Mouse (Mus musculus) E14TG2a.4 (cell line): ENCODE measurements at regions not wholly inside any gene's neighbourhood (a gene's known extent, or its start where the extent isn't known, plus 50 kb on each side); places are given as distances from the start of the nearest gene placed in this dataset.

ENCODE experiments used
- CTCF ChIP-seq: conservative IDR thresholded peaks from 2 replicates; pipeline ENCODE4 v1.5.1; 2014; ENCODE audit warnings: low read length
- NANOG ChIP-seq: IDR thresholded peaks from 2 replicates; pipeline ENCODE4 v1.6.1; 2014; ENCODE audit warnings: borderline replicate concordance, low read length, mixed read lengths

DNA sequence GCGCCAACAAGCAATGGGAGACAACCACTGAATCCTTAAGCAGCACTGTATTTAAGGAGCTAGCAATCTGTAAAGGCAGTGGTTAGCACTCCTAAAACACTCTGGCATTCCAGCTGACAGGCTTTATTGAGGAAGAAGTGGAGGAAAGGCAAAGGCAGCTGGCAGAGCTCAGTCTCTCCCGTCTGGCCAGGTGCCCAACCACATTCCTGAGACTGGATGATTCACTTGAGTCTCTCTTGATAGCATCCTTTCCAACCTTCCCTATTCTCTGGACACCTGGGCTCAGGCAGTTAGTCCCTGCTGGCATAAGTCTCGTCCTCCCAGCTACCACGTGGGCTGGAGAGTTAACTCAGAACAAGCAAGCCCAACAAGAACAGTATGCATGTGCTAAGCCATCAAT lies 260.1 kb downstream of the Sdhaf3 start:
- no peak for TF ChIP-seq CTCF
- TF ChIP-seq NANOG: no peak
